Mouse (Mus musculus): ENCODE data around the gene Nhsl1.
A peak's percentile ranks its signal among the peaks of the same experiment; 100 is the strongest.

Nhsl1 gene

DNA sequence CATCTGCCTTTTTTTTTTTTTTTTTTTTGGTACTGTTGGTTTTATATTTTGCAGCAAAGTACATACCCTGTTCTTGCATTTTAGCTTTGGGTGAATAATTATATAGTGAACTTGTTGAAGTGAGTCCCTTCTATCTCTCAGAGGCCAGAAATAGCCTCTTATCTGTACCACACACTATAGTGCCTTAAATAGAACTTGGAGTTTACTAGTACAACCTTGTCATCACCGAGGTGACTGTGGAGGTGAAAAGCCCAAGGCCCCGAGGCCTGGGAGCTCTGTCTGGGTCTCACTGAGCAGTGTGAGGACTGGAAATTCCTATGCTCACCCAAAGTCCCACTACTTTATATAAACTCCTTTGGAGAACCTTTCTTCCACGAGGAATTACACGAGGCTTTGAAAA lies 128.5 kb downstream of the Nhsl1 start:
- peak; percentile 68 for DNase-seq

DNA sequence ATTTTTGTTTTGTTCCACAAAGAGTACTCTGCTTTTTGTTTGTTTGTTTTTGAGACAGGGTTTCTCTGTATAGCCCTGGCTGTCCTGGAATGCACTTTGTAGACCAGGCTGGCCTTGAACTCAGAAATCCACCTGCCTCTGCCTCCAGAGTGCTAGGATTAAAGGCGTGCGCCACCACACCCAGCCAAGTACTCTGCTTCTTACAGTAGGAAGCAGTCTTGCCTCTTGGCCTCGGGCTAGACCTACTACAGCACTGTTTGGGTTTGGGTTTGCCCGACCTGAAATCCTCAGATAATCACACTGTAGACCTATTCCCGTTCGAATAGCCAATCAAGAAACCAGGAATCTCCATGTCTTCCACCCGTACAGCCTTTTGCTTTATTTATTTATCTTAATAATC lies 130.1 kb downstream of the Nhsl1 start:
- peak; percentile 58 for DNase-seq

DNA sequence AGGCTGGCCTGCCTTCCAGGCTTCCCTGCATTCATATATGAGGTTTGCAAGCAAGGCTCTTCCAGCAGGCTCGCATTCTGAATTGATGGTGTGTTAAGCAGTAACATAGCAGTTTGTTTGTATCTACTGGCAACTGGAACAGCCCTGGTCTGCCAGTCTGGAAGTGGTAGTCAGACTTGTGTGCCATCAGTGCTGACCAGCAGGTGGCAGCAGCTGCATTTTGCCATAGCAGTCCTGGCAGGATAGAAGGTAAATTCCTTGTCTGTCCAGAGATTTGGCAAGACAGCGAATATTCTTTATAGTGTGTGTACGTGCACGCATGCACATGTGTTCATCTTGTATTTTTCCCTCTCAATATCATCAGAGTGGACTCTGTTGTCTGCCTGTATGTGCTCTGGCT lies 134.6 kb downstream of the Nhsl1 start:
- DNase-seq = peak; percentile 96

DNA sequence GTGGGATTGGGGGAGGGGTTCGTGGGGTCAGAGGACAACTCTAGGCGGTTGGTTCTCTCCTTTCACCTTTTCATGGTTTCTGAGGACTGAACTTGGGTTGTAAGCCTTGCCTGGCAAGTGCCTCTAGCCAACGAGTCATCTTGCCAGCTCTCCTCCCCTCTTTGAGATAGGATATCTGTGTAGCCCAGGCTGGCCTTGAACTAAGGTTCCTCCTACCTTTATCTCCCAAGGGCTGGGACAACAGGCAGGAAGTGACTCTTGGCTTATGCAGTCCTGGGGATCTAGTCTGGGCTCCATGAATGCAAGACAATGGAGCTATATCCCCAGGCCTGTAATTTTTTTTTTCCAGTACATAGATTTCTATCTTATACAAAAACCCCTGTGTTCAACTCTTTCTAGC lies 135.4 kb downstream of the Nhsl1 start:
- peak; percentile 74 for DNase-seq

DNA sequence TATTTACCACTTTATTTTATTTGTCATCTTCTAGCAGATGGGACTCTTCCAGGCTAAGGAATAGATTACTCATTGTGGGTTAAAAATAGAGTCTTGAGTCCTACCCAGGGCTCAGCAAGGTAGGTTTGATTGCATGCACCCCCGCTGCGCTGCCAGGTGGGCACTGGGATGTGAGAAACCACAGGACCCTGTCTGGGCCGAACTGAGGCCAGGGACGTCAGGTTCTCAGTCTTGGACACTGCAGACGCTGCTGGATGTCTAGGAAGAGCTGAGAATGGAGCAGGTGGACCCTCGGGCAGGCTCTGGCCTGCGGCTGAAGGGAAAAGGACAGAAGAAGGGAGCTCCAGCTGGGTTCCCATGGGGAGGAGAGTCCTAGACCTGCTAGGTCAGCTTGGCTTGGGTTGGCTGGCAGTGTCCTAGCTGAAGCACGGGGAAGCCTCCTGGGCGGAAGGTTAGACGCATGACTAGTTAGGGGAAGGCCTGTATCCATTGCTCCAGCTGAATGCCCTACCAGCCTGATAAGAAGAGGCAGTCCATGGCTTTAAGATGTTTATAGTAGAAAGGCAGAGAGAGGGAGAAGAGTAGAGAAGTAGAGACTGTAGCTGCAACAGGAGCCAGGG lies 136.6 kb downstream of the Nhsl1 start:
- peak; percentile 92 for DNase-seq

DNA sequence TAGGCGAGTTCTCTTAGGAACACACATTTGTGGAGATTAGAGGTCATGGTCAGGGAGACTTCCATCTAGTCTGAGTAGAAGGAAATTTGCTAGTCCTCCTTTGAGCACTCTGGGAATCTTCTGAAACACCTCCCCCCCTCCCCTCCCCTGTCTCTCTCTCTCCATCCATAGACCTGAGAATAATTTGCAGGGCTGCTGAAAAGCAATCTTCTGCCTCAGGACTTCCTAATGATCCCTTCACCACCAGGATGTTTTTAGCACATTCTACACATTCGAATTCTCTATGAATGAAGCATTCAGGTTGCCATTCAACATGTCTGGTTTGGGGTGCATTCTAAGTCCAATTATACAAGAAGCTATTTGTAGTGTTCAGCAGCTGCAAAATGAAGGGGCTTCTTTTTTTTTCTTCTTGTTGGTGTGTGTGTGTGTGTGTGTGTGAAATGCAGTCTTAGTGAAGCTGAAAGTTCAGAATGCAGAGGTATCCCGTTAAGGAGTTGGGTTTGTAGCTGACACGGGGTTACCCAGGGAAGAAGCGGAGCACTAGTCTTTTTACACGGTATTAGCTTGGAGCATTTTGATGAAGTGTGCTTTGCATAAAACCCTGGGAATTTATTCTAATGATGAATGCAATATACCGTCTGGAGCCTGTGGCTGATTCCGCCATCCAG lies 139.2 kb downstream of the Nhsl1 start:
- DNase-seq = peak; percentile 14

DNA sequence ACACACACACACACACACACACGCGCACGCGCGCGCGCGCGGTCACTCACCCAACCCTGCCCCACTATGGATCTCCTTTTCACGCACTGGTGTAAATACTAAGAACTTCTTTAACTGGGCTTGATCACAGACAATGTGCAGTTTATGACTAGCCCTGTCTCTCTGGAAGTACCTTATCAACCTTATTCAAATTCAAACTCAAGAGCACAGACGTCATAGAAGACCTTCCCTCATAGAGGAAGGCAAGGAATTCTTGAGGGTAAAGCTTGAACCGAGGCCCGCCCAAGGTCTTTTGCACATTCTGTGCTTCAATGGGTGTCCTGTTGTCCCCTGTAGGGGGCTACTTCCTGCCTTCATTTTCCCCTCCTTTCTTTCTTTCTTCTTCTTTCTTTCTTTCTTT lies 142.6 kb downstream of the Nhsl1 start:
- peak; percentile 14 for DNase-seq

DNA sequence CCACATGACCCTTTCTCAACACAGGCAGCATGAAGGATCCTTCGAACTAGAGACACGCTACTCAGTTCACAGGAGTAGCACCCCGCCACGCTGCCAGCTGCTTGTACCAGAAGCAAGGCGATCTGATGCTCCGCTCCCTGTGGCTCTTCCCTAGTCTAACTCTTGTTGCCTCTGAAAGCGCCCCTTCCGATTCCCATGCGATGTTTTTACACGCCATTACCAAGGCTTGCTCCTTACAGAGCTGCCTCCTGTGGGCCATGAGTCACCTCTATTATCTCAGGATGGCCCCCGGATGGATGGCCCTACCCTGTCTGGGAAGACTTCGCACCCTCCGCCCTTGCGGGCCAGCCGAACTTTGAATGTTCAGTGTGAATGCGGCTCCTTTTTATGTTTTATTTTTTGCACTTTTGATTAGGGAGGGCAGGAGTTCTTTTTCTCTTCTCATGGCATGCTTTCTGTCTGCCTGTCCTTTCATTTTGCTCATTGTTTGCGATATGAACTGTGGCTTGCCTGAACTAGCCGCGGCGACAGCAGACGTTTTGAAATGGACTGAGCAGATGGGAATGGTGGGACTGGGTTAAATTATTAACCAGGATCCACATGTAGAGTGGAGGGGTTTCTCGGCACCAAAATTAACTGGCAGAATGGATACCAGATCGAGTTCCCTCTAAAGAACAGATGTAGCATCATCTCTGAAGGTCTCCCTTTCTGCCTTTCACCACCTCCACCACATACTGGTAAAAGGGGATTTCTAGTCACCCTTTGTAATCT lies 144.5 kb downstream of the Nhsl1 start:
- peak; percentile 89 for DNase-seq

DNA sequence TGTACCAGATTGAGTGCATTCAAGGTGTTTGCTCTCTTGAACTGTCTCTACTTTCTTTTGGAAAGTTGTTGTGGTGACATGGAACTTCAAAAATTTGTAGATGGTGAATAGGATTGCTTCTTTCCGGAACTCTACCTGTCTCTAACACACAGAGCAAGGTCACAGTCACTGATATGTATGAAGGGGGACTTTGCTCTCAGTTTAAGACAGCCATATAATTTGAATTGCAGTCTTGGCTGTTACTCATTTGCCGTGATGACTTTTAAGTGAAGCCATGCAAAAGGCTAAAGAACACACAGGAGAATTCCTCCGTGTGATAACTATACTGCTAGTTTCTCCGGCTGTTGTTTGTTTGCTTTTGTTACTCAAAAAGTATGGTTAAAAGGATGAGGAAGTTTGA lies 149.6 kb downstream of the Nhsl1 start:
- DNase-seq = no peak

DNA sequence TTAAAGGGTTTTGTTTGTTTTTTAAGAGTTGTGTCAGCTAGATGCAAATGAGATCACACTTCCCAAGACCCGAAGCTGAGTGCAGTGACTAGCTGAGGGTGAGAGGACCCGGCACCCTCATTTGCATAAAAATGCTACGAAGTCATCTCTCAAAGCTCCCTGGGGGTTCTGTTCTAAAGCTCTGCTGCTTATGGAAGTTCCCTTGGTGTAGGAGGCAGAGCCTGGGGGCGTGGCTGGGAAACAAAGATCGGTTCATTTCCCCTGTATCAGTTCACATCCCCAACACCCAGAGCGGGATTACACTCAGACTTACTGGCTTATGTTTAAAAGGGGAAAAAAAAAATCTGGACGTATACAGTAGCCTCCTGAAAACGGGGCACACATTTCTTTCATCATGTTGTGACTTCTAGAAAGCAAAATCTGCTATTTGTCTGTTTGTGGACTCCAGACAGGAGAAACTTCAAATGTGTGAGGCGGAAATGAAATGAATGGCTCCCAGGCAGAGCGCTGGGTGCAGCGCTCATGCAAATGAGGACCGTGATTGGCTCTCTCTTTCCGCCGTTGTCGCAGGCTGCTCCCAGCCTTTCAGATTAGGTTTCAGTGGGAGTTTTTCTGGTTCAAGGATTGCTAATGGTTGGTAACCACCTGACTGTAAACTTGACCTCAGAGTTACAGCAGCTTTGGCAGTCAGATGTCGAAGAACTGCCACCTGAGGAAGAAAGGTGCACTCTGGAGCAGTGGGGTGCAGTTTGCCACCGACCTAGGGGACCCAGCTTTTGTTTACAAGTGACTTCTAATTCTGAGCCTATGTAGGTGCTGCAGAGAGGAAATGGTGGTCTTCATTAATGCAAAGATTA lies 150.7 kb downstream of the Nhsl1 start:
- peak; percentile 83 for DNase-seq

DNA sequence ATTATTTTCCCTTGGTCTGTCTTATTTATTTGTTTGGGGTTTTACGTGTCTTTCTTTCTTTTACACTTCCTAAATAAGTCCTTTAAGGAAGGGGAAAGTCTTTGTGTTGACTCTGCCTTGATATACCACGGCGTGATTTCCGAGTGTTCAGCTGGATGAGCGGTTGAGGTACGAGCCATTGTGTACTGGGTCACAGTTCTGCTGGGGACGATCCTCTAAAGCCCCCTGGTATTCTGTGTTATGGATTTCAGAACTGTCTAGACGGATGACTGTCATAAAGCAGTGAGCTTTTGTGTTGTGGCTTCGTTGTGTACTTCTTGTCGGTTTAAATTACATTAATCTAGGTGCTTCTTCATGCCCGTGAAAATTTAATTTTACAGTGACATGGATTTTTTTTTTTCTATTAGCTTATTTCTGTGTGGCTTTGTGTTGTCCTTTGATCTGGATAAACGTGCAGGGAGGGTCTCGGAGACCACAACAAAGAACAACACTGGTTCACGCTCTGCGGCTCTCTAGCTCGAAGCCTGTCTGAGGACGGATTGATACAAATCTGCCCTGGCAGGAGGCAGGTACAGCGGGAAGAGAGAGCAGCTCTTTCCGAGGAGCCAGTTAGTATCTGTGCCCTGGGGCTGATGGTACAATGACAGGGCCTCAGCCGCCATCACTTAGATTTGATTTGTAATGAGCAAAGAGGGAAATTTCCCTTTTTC lies 151.7 kb downstream of the Nhsl1 start:
- peak; percentile 79 for DNase-seq

DNA sequence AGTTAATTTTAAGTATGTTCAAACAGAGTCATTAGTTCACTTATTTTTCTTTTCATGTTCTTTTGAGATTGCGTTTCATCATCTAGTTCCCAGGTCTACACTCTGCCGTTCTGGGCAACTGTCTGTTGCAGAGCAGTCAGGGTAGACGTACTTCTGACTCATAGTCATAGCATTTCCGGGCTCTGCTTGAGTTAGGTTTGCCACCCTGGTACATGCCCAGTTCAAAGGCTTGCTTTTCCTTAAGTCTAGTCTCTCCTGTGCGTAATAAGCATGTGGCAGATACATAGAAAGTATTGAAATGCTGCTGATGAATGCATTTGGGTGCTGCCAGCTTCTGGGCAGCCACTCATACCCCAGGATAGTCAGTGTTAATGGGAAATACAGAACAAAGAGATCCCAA lies 152.9 kb downstream of the Nhsl1 start:
- DNase-seq = peak; percentile 58

DNA sequence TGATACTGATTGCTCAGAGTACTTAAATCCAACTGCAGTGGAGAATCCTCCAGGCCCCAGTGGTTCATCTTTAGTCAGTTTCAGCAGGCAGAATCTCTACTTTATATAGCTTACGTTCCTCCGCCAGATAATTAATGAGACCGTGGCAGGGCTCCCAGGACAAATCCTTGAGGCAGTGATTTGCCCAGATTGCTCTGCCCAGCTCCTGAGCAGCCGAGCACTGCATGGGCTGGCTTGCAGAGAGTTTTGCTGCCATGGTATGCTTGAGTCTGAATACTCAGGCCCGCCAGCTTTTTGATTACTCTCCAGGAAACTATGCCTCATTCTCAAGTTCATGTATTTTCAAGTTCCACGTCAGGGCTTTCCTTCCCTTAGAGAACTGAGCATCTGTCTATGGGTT lies 156.3 kb downstream of the Nhsl1 start:
- peak; percentile 68 for DNase-seq

DNA sequence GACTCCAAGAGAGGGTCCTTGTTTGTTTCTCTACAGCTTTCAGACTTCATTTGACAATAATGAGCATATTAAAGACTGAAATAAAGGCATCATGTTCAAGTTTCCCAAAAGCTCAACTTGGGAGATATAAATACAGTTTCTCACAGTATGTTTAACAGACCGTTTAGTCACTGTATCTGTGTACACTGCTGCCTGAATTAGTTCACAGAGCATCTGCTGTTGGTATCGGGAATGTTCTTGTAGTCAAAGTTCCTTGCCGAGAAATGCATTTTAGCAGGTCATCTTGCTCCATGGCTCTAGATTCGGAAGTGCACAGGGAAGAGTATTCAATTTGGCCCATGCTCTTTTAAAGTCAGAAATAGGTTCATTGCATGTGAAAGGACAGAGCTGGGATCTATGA lies 159.5 kb downstream of the Nhsl1 start:
- no peak for DNase-seq

DNA sequence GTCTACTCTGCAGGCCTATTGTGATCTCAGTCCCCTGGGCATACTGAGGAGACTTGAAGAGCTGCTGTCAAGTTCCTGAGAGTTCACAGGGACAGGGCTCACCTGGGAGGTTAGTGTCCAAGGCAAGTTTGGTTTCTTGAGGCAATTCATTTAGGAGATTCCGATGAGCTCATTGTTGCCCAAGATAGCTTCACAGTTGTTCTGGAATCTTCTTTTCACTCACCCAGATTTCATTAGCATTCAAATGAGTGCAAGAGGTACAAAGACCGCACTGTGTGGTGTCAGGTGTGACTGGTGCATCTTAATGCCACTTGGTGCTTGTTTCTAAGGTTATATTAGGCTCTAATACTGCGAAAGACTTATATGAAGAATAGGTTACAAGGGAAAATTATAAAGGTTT lies 160.5 kb downstream of the Nhsl1 start:
- peak; percentile 19 for DNase-seq

DNA sequence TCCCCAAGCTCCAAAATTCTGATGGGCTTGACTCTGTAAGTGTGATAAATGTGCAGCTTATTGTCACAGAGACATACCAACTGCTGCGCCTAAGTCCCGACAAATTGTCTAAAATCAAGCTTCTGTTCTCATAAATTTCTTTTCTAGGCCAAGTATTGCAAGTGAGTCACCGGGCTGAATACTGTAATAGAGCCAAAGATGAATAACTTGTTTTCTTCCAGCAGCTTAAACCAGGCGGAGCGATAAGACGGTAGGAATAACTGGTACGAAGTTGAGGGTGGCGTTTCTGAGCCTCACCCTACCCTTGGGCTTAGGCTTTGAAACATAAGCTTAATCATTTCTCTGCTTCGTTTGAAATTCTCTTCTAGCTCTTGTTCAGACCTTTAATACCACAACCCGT lies 162.1 kb downstream of the Nhsl1 start:
- peak; percentile 90 for DNase-seq

DNA sequence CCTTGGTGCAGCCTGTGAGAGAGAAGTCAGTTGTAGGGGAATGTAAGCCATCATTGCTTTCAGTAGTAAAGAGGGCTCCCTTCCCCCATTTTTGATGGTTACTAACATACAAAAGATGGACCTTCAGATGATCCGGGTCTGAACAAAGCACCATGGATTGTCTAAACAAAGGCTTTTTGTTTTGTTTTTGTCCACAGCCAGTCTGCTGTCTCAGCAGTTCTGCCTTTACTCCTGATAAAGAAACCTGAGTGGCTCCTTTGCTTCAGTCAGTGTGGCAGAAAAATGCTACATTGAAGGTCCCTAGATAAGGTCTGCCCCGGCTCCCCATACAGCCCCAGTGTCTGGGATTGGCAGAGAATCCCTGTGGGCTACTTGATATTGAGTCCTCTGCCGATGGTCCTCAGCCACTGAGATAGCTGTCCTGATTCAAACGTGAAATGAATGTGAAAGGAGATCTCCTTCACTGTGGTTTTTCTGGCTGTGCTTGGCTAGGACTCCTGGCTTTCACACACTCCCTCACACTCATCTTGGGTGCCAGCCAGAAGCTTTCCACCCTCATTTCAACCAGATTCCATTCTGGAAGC lies 163.9 kb downstream of the Nhsl1 start:
- DNase-seq = peak; percentile 87

DNA sequence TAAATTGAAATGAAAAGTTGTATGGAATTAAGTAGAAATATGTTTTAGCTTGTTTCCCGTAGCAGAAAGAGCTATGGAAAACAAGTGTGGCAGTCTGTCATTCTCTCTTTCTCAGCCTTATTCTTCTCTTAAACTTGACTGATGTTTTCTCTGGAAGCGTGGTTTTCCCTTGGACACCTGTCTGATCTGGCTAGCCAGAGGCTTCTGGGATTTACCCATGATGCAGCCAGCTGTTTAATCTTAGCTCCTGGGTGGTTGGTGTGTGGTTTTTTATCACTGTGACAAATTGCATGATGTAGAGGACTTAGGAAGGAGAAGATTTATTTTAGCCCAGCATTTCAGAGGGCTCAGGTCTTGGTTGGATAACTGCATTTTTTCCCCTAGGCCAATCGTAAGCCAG lies 164.9 kb downstream of the Nhsl1 start:
- no peak for DNase-seq

DNA sequence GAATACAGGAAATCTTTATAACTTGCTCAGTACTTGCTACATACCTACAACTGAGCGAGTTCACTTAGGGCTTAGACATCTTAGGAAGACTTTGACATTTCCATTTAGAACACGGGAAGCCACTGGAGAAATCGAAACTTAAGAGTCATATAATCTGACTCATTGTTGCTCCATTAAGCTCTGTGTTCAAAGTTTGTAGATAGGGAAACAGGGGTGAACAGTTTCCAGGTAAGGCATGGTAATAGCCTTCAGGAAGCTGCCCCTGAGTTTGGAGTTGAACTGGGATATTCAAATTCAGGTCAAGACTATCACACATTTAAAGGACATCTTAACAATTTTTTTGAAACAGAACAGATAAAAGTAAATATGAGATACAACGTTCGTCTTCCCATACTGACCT lies 165.9 kb downstream of the Nhsl1 start:
- peak; percentile 7 for DNase-seq

DNA sequence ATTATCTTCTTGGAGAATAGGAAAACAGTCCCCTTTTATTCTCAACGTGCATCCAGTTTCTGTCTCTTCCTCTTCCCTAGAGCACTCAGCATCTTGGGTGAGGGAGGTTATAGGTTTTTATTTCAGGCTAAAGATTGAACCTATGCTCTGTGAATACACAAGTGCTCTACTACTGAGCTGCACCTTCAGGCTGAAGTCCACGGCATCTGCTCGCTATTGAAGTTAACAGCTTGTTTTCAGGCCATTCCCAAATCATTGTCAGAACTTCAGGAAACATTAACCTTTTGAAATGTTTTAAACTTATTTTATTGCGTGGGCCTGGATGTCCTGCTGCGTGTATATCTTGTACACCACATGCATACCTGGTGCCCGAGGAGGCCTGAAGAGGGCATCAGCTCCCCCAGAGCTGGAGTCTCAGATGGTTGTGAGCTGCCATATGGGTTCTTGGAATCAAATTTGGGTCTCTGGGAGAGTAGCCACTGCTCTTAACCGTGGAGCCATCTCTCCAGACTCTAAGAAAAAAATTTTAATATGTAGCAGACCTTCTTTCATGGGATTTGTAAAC lies 169.5 kb downstream of the Nhsl1 start:
- DNase-seq = peak; percentile 83

DNA sequence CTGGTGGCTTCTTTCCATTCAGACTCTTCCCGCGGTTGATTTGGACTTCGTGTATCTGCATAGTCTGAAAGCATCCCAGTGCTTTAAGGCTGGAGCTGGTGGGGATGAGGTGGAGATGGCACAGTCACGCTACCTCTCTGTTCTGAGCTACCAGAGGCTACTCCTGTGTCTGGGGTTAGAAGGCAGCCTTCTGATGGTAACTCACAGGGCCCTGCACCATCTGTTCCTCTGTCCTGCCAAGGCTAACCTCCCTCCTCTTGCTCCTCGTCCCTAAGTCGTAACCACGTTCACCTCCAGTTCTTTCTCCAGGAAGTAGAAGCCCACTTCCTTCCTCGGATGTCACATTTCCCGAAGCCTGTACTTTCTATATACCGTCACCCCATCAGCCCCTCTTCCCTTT lies 171.2 kb downstream of the Nhsl1 start:
- DNase-seq = peak; percentile 68

DNA sequence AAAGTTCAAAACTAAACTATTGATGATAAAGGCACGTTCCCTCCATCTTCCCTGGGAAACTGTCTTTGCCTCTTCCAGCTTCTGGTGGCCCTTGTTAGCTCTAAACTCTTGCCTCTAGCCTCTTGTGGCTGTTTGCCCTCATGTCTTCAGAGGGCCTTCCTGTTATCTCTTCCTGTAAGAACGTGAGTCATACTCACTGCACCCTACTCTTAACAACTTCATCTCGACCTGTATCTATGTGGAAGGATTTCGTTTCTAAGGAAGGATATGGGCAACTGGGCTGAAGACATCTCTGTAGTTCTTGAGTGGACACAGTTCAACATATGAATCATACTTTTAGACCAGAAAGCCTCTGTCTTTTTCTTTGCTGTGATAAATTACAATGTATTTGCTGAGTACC lies 173.2 kb downstream of the Nhsl1 start:
- DNase-seq = peak; percentile 21
